Mouse (Mus musculus) kidney, postnatal 25 days (tissue): ENCODE data around the gene Dalrd3.

ENCODE experiments used
- DNase-seq, 2 experiments: peaks; one replicate each; pipeline ENCODE4 v3.0.0; 2021; ENCODE audit warnings: mixed read lengths in 2 of 2

Dalrd3 gene

GRCm38 (mm10) chr9:108569381-108570206 lies at the start of gene Dalrd3:
Gene Dalrd3 (plus strand): TSS chr9:108569886.
- peak; percentile 95 to 98 for DNase-seq

- no peak for DNase-seq
Observed at GRCm38 (mm10) chr9:108521604-108522003, 48.1 kb upstream of the Dalrd3 start.

DNA sequence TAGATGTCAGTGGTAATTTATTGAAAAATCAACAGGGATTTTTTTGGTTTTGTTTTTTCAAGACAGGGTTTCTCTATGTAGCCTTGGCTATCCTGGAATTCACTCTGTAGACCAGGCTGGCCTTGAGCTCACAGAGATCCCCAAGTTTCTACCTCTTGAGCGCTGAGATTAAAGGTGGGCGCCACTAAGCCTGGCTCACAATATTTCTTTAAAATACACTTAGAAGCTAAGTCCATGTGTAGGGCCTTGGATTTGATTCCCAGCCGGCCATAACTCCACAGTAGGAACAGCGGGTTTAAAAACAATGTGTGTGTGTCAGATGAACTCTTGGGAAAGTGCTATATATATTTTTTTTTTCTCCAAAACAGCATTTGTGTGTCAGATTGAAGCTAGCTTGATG lies 46.3 kb upstream of the Dalrd3 start:
- no peak for DNase-seq

DNA sequence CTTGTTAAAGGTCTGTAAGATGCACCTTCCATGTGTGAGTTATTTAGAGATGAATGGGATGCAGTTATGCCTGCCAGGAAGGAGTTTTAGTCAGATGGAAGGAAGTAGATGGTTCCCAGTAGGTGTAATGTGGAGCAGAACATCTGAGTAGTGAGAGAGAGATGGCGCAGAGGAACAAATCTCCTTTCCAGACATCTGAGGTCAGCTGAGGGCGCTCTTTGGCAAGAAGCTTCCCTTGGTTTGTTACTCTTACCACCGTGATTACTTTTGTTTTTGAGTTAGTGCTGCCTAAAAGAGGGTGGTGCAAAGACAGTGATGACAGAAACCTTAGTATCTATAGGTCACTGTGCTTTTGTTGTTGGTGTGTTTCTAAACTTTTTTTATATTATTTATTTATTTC lies 44.3 kb upstream of the Dalrd3 start:
- DNase-seq: no peak

DNA sequence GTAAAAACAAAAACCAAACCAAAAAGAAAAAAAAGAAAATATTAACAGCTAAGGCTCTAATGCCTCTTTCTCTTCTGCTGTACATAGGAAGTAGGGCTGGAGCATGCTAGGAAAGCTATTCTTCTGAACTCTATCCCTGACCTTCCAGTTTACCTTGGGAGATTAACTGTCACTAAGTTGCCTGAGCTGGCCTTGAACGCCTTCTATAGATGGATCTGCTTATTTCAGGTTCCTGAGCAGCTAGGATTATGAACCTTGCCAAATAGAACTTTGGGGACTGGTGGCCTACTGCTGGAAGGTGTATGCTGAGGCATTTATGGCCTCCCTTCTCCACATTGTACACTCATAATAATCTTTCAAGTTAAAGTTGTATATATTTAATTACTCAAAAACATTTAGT lies 38.7 kb upstream of the Dalrd3 start:
- no peak for DNase-seq

GRCm38 (mm10) chr9:108531496-108531895 lies 38.2 kb upstream of the Dalrd3 start:
- no peak for DNase-seq

GRCm38 (mm10) chr9:108540846-108541245 lies 28.8 kb upstream of the Dalrd3 start:
- DNase-seq: no peak

DNA sequence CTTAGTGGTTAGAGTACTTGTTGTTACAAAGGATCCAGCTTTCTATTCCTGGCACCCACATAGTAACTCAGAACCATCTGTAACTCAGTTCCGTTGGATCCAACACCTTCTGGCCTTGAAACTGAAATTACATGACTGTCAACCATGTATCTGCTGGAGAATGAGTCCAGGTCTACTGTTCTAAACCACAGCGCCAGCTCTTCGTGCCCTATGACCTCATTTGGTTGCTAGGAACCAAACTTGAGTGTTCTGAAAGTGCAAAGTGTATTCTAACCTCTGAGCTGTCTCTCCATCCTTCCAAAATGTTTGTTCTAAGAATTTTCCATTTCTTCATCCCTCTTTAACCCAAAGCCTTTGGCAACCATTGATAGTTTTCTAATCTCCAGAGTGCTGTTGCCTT lies 23.7 kb upstream of the Dalrd3 start:
- no peak for DNase-seq

DNA sequence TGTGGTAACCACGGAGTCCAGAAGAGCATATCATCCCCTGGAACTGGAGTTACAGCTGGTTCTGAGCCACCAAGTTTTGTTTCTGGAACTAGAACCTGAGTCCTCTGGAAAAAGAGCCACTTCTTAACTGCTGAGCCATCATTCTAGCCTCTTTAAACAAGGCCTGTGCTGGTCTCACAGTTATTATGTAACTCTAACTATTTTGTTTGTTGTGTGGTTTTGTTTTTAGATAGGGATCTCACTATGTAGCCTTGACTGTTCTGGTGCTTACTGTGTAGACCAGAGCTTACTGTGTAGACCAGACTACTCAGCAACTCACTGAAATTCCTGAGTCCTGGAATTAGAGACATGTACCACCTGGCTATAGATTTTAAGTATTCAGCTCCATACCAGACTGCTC lies 22.8 kb upstream of the Dalrd3 start:
- DNase-seq: no peak

DNA sequence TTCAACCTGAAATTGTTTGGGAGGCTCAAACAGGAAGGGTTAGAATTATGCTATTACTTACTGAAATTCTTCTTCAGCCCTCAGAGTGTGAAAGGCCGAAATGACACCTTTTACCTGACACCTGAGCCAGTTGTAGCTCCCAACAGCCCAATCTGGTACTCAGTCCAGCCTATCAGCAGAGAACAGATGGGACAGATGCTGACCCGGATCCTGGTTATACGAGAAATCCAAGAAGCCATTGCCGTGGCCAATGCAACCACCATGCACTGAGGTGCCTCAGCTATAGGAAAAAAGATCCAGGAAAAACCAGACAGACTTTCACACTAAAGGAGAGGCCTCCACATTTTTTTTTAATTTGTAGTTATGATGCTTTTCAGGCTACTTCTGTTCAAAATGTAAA lies 10.5 kb upstream of the Dalrd3 start:
- no peak for DNase-seq

DNA sequence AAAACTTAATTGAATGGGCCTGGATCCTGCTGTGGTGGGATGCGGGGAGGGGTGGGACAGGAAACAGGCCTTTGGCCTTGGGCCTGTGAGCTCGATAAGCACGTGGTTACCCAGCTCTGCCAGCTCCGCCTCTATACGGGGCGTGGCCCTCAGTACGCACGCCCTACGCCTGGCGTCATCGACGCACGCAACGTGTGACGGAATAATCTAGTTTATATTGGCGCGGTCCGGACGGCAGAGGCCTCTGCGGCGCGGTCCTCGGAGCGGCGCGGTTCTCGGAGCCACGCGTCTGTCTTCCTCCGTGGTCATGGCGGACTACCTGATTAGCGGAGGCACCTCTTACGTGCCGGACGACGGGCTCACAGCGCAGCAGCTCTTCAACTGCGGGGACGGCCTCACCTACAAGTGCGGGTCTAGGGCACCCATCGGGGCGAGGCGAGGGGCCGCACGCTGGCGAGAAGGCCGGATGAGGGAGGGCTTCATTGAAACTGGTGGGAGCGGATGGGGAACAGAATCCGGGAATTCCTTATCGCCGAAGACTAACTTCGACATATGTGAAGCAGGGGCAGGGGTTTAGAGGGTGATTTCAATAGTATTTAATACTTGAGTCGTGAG lies 9.4 kb upstream of the Dalrd3 start, which contains the start of gene Impdh2:
TSS of gene Impdh2 (plus strand) at position 60 of the 615 bp plus-strand sequence.
- peak; percentile 97 for DNase-seq

- DNase-seq: no peak
Observed at GRCm38 (mm10) chr9:108563671-108564070, 6.0 kb upstream of the Dalrd3 start.

DNA sequence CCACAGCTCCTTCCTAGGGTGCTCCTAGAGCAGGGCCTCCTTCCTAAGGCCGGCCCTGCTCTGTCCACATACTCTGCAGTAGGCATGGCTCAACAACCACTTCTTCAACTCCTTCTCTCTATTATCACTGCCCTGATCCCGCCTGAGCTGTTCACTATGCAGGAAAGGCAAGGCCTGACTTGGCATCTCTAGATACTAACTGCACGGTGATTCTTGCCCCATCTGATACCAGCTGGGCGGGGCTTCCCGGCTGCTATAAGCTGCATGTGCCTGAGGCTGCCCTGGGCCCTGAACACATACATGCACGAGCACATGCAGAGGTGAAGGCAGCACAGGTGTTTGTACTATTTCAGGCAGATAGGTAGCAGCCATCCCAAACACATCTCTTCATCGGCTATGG lies 5.6 kb upstream of the Dalrd3 start:
- no peak for DNase-seq

DNA sequence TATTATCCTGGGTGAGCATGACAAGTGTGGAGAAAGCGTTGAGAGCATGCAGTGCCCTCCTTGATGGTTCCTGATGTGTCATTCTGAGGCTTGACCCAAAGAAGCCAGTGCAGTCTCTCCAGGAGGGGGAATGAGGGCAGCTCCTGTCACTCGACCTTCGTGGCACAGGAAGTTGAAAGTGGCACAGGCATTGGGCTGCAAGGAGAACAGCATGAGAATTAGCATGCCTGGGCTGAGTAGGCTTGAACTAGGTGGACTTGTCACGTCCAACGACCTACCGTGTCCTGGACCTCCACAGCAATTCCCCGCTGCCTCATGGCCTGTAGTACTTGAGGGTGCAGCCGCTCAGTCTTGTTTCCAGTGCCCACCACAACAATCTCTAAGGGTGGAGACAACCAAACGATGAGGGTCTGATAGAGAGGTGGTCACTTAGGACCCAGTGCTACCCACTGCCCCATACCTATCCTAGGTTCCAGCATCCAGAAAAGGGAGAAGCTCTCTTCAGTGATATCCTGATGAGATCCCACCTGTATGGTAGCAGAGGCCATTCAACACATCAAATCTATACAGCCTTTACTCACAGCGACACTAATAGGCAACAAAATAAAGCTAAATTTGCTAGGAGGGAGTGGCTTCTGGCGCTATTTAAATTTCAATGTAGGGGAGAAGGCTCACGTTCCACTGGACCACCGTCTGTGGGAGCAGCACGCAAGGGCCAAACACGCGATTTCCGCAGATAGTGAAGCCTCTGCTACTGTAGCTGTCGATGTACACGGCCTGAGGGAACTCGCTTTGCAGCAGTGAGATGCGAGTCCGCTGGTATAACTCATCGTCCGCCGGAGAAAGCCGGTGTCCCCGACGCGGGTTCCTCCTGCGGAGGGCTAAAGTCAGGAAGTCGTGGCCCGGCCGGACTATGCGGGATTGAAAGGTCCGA lies 3.5 kb upstream of the Dalrd3 start:
- DNase-seq: peak in 1 of 2 experiments; percentile 29

DNA sequence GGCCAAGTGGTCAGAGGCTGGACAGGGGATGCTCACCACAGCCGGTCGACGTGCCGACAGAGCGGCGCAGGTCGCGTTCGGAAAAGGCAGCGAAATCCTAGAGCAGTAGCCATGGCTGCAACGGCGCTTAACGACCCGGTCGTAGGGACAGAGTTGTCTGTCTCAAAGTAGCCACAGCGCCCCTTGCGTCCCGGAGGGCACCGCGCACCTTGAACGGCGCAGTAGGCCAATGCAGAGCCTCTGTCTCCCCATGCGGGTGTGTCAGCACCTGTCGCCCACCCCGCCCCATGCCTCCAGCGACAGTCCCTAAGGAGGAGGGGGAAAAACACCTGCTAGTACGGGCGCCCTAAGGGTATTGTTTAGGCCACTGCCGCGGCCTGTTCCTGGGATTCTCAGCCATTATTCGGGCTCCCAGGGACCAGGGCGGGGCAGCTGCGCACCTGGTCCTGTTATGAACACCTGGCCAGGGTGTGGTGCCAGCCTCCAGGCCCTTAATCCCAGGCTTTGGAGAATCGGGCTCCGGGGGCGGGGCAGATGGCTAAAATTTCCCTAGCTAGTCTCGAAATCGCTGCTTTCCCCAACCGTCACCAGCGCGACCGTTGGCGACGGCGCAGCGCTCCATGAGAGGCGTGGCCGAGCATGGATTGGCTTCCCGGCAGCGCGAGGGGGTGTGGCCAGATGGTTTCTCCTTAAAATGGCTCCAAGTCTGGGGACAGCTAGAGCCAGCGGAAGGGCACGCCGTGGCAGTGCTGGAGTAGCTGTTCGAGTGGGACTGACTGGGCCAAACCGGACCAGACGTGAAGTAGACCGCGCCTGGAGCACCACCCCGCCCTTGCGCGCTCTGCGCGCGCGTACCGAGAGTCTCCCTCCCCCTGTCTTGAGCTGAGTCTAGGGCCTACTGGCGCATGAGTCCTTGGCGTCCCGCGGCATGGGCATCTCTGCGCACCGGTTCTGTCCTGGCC lies 2.6 kb upstream of the Dalrd3 start, which contains the start of gene Ndufaf3:
TSS of gene Ndufaf3 (minus strand) at position 620 of the 962 bp plus-strand sequence.
- peak; percentile 98 for DNase-seq

DNA sequence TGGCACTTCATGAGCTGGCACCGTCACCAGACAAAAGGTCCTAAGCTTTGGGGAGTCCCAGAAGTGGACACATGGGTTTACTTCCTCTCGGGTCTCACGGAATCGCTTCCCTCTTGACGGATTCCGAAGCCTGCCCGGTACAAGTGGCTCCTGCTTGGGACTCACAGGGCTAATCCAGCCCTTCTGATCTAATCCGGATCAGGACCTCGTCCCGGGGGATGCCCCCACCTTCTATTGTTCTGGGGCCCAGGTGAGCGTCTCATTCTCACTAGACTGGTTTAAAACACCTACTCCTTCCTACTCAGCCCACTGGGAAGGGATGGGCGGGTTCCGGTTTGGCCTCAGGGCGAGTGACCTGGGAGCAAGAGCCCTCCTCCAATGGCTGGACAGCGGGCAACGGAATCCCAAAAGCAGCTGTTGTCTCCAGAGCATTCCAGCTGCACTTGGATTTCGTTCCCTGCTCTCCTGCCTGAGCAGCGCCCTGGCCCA lies 1.7 kb upstream of the Dalrd3 start:
- DNase-seq: peak in 1 of 2 experiments; percentile 67

- peak in 1 of 2 experiments; percentile 46 for DNase-seq
Observed at GRCm38 (mm10) chr9:108568511-108568921, 1.2 kb upstream of the Dalrd3 start.

DNA sequence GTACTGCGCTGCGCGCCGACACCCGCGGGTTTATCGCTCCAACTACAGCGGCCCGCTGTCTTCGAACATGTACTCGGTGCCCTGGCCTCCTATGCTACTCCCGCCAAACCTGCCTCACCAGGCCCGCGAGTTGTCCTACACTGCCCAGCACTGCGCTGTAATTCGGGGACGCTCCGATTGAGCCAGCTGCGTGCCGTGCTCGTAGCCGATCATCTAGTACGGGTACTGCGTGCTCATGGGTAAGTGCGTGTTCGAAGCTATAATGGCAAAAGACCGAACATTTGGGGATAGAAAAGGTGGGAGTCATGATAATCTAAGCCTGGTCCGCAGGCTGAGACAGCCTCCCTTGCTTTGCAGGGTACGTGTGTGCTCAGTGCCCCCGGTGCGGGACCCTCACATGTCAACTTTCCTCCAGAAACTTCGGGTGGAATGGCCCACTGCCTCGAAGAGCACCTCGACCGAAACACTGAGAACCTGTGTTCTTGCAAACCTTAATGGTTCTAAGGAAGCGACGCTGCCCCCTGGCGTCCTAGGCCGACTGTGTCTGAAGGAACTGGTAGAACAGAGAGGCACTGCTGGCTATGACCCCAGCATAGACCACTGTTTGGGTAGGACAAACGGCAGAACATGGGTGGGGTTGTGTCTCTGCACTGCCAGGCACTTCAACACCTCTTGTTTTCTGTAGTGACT lies 666 bp downstream of the Dalrd3 start:
- DNase-seq: peak; percentile 91 to 95

DNA sequence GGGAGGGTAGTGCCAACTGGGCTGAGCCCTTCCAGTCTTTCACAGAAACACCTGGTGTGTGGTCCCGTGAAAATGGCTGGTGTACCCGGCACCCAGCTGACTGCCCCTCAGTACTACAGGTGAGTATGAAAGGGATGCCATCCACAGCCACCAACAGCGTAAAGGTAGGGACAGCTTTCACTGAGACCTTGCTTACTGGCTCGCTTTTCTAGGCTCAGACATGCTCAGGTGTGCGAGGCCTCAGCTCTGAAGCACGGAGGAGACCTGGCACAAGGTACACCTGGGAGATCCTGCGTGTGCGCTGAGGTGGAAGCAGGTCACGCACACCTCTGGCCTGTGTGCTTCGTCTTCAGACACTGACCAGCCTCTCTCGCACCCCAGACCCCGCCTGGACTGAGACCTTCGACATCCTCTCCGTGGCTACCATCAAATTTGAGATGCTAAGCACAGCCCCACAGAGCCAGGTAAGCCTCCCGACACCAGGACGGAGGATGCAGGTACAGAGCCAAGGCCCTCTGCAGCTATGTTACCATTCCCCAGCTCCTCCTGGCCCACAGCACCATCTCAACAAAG lies 1.8 kb downstream of the Dalrd3 start:
- DNase-seq: no peak

GRCm38 (mm10) chr9:108572321-108572720 lies 2.6 kb downstream of the Dalrd3 start:
- no peak for DNase-seq
